Mouse (Mus musculus): Measurements from ENCODE around the gene Krt36.

Krt36 gene

DNA sequence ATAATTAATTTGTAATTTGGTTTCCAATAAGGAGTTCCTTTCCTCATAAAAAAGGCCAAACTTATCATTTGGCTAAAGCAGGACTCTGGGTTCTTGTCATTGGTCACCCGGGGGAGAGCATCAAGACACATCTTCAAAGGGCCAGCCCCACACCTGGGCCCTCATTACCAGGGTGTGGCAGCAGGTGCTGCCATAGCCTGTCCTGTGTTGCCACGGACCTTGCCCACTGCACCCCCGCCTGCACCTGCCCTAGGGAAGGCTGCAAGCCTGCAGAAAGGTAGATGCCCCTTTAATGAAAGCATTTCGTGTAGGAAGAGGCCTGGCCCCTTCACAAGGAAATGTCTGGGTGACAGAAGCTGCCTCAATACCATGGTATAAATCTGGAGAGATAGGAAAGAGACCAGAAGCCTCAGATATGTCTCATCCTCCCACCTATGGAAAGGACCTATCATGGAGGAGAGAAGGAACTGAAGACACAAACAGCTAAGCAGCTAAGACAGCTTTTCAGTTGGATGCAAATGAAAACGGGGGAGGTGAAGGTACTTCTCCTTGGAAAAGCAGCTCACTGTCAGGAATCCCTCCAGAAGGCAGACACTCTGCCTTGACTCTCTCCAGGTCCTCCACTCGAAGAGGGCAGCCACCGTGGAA lies 16.9 kb downstream of the Krt36 start:
- DNase-seq (ENCODE audit: low read depth, low spot score): no peak

- DNase-seq (ENCODE audit: low read depth, low spot score): no peak
These were observed 17.6 kb downstream of the Krt36 start, which contains the start of gene Krt32 for GRCm38 (mm10) chr11:100087861-100088260. Gene Krt32, minus strand, starts transcription at chr11:100088226.

- DNase-seq (ENCODE audit: low read depth, low spot score): peak; percentile 25
These were observed 31.6 kb downstream of the Krt36 start for GRCm38 (mm10) chr11:100073873-100074272.

- DNase-seq (ENCODE audit: low read depth, low spot score): no peak
These were observed 38.0 kb downstream of the Krt36 start for GRCm38 (mm10) chr11:100067293-100068036.

GRCm38 (mm10) chr11:100066236-100067010 lies 39.0 kb downstream of the Krt36 start:
- no peak for DNase-seq (ENCODE audit: low read depth, low spot score)

DNA sequence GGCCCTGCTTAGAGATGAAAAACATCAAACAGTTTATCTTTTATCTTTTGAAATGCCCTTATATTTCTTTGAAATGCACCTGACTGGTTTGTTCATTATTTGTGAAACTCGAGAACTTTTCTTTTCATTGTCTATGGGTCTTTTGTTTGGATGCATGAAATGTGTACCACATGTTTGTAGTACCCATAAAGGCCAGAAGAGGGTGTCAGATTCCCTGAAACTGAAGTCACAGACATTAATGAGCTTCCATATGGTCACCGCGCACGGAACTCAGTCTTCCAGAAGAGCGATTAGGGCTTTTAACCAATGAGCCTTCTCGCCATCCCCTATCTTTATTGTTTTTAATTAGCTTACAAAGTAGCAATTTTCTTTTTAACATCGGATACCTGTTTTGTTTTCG lies 46.6 kb downstream of the Krt36 start:
- DNase-seq (ENCODE audit: low read depth, low spot score): no peak

DNA sequence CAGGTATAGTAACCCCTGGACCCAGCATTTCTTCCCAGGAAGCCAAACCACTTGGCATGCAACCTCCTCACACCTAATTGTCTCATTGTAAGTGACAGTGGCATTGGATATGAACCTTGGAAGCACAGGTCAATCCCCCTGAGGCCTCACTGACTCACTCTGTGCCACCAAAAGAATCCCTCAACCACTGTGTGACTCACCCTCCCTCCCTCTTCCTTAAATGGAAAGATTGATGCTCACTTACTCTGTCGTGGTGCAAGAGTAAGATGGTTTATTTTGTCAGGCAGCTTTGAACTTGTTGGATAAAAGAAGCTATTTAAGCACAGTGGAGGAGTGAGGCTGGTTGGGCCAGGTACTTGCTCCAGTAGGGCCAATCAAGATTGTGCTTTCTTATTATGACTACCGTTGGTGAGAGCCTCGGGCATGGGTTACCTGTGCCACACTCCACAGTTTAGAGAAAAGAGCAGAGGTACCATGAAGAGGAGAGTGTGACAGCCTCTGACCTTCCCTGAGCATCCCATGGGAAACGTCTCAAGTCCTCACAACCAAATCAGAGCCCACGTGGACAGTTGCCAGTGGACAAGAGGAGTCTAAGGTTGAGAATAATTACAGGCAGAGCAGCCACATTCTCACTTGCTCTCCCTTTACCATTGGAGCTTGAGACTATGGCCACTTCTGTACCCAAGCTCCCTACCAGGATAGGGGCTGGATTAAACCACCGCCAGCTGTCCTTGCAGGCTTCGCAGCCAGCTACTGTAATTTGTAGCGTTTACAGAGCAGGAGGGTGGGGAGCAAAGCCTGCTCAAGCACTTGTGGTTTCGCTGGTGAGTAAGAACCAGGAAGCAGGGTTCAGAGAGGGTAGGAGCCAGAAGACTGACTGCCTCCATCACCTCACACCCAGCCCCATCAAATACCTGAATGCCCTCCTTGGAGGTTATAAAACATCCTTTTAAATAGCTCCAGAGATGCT lies 49.5 kb downstream of the Krt36 start:
- no peak for DNase-seq (ENCODE audit: low read depth, low spot score)

All from skeletal muscle tissue, adult 2 months (tissue).